Mouse (Mus musculus): Measurements from ENCODE around the gene Zfp804a.

Gene Zfp804a

GRCm38 (mm10) chr2:82053185-82053891, at the start of gene Zfp804a:
Zfp804a (plus strand) TSS chr2:82053222.
- DNase-seq: peak; percentile 41 to 49

- no peak for DNase-seq
Observed at GRCm38 (mm10) chr2:82051635-82052034, 1.4 kb upstream of the Zfp804a start.

- peak in 1 of 2 experiments; percentile 6 for DNase-seq
Observed at GRCm38 (mm10) chr2:82052338-82053184, 461 bp upstream of the Zfp804a start.

- no peak for DNase-seq
Observed at GRCm38 (mm10) chr2:82054446-82054845, 1.4 kb downstream of the Zfp804a start.

GRCm38 (mm10) chr2:82064671-82065070, 11.6 kb downstream of the Zfp804a start:
- DNase-seq: no peak

GRCm38 (mm10) chr2:82067912-82068311, 14.9 kb downstream of the Zfp804a start:
- DNase-seq: no peak

GRCm38 (mm10) chr2:82069172-82069571, 16.1 kb downstream of the Zfp804a start:
- DNase-seq: no peak

GRCm38 (mm10) chr2:82076883-82077282, 23.9 kb downstream of the Zfp804a start:
- DNase-seq: no peak

- no peak for DNase-seq
Observed at GRCm38 (mm10) chr2:82078287-82078994, 25.4 kb downstream of the Zfp804a start.

GRCm38 (mm10) chr2:82080678-82081077, 27.7 kb downstream of the Zfp804a start:
- DNase-seq: no peak

- no peak for DNase-seq
Observed at GRCm38 (mm10) chr2:82113148-82113547, 60.1 kb downstream of the Zfp804a start.

- DNase-seq: no peak
Observed at GRCm38 (mm10) chr2:82113650-82114049, 60.6 kb downstream of the Zfp804a start.

- DNase-seq: no peak
Observed at GRCm38 (mm10) chr2:82119577-82119976, 66.6 kb downstream of the Zfp804a start.

- no peak for DNase-seq
Observed at GRCm38 (mm10) chr2:82178693-82179092, 125.7 kb downstream of the Zfp804a start.

- DNase-seq: no peak
Observed at GRCm38 (mm10) chr2:82181010-82181409, 128.0 kb downstream of the Zfp804a start.

- no peak for DNase-seq
Observed at GRCm38 (mm10) chr2:82199901-82200300, 146.9 kb downstream of the Zfp804a start.

GRCm38 (mm10) chr2:82200616-82201015, 147.6 kb downstream of the Zfp804a start:
- DNase-seq: no peak

GRCm38 (mm10) chr2:82210605-82211004, 157.6 kb downstream of the Zfp804a start:
- no peak for DNase-seq

- no peak for DNase-seq
Observed at GRCm38 (mm10) chr2:82211972-82212371, 158.9 kb downstream of the Zfp804a start.

- no peak for DNase-seq
Observed at GRCm38 (mm10) chr2:82217873-82218272, 164.9 kb downstream of the Zfp804a start.

- DNase-seq: no peak
Observed at GRCm38 (mm10) chr2:82246020-82246419, 193.0 kb downstream of the Zfp804a start.

GRCm38 (mm10) chr2:82246902-82247522, 194.0 kb downstream of the Zfp804a start:
- no peak for DNase-seq

GRCm38 (mm10) chr2:82253382-82253781, 200.4 kb downstream of the Zfp804a start:
- no peak for DNase-seq
